Mouse (Mus musculus): ENCODE results near the gene Acoxl. TPM values are rescaled to one million over a fixed set of nuclear protein-coding genes. Genes with fewer than 3 reads are reported as not detected.
A peak's percentile ranks its signal among the peaks of the same experiment; 100 is the strongest.

The Acoxl gene
- polyA plus RNA-seq, 1 experiment from 2014 or later: 0.95 TPM

GRCm38 (mm10) chr2:127978601-127979230, 140.0 kb downstream of the Acoxl start:
- no peaks in the 10 kb centered on the region for H3K27me3 ChIP-seq (ENCODE audit: insufficient read depth, low read length)
- no peak for ATAC-seq (ENCODE audit: low FRiP score, low TSS enrichment)
- H3K27ac ChIP-seq (ENCODE audit: low read length): no peak overlapping the region
- H3K4me3 ChIP-seq (ENCODE audit: low read length): no peak overlapping the region
- H3K4me2 ChIP-seq (replicated peaks; ENCODE audit: low read depth, low read length): no peak overlapping the region
- H3K36me3 ChIP-seq (ENCODE audit: insufficient read depth, low read length): no peaks in the 10 kb centered on the region
- H3K4me1 ChIP-seq (ENCODE audit: insufficient read depth, low read length): no peaks in the 10 kb centered on the region
- WGBS: 88% methylated on average over 7 of the region's 7 CpGs
- H3K9ac ChIP-seq (replicated peaks; ENCODE audit: low read length): no peak overlapping the region
- H3K9me3 ChIP-seq (ENCODE audit: low read length): no peaks in the 10 kb centered on the region

GRCm38 (mm10) chr2:127982610-127983009, 143.9 kb downstream of the Acoxl start:
- H3K4me1 ChIP-seq (ENCODE audit: insufficient read depth, low read length): no peaks in the 10 kb centered on the region
- H3K27me3 ChIP-seq (ENCODE audit: insufficient read depth, low read length): no peaks in the 10 kb centered on the region
- no peaks in the 10 kb centered on the region for H3K9me3 ChIP-seq (ENCODE audit: low read length)
- H3K27ac ChIP-seq (ENCODE audit: low read length): no peak overlapping the region
- no peak overlapping the region for H3K9ac ChIP-seq (replicated peaks; ENCODE audit: low read length)
- no peak overlapping the region for H3K4me2 ChIP-seq (replicated peaks; ENCODE audit: low read depth, low read length)
- H3K4me3 ChIP-seq (ENCODE audit: low read length): no peak overlapping the region
- H3K36me3 ChIP-seq (ENCODE audit: insufficient read depth, low read length): no peaks in the 10 kb centered on the region
- no peak for ATAC-seq (ENCODE audit: low FRiP score, low TSS enrichment)
- WGBS: 86% methylated on average over 3 of the region's 3 CpGs

- Histone ChIP-seq H3K27me3 (ENCODE audit: insufficient read depth, low read length) (no peaks in the 10 kb centered on the region), H3K9me3 (ENCODE audit: low read length) (no peaks in the 10 kb centered on the region), H3K27ac (ENCODE audit: low read length) (no peak overlapping the region), H3K36me3 (ENCODE audit: insufficient read depth, low read length) (no peaks in the 10 kb centered on the region), H3K4me1 (ENCODE audit: insufficient read depth, low read length) (no peaks in the 10 kb centered on the region), H3K4me2 (replicated peaks; ENCODE audit: low read depth, low read length) (no peak overlapping the region), H3K4me3 (ENCODE audit: low read length) (no peak overlapping the region), H3K9ac (replicated peaks; ENCODE audit: low read length) (no peak overlapping the region)
- ATAC-seq (ENCODE audit: low FRiP score, low TSS enrichment): no peak
- WGBS: 72% methylated on average over 4 of the region's 4 CpGs
Observed at GRCm38 (mm10) chr2:127983301-127983700, 144.6 kb downstream of the Acoxl start.

DNA sequence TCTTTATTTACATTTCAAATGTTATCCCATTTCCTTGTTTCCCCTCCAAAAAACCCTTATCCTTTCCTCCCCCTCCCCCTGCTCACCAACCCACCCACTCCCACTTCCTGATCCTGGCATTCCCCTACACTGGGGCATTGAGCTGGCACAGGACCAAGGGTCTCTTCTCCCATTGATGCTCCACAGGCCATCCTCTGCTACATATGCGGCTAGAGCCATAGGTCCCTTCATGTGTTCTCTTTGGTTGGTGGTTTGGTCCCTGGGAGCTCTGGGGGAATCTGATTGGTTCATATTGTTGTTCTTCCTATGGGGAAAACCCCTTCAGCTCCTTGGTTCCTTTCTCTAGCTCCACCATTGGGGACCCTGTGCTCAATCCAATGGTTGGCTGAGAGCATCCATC, 145.3 kb downstream of the Acoxl start:
- no peak overlapping the region for H3K4me3 ChIP-seq (ENCODE audit: low read length)
- no peak for ATAC-seq (ENCODE audit: low FRiP score, low TSS enrichment)
- H3K27ac ChIP-seq (ENCODE audit: low read length): no peak overlapping the region
- H3K9ac ChIP-seq (replicated peaks; ENCODE audit: low read length): no peak overlapping the region
- no peaks in the 10 kb centered on the region for H3K36me3 ChIP-seq (ENCODE audit: insufficient read depth, low read length)
- no peaks in the 10 kb centered on the region for H3K4me1 ChIP-seq (ENCODE audit: insufficient read depth, low read length)
- H3K27me3 ChIP-seq (ENCODE audit: insufficient read depth, low read length): no peaks in the 10 kb centered on the region
- 92% methylated on average over 1 of the region's 1 CpGs for WGBS
- H3K4me2 ChIP-seq (replicated peaks; ENCODE audit: low read depth, low read length): no peak overlapping the region
- no peaks in the 10 kb centered on the region for H3K9me3 ChIP-seq (ENCODE audit: low read length)

- no peaks in the 10 kb centered on the region for H3K4me1 ChIP-seq (ENCODE audit: insufficient read depth, low read length)
- no peaks in the 10 kb centered on the region for H3K27me3 ChIP-seq (ENCODE audit: insufficient read depth, low read length)
- no peak overlapping the region for H3K4me2 ChIP-seq (replicated peaks; ENCODE audit: low read depth, low read length)
- ATAC-seq (ENCODE audit: low FRiP score, low TSS enrichment): no peak
- WGBS: 45% methylated on average over 4 of the region's 4 CpGs
- no peak overlapping the region for H3K4me3 ChIP-seq (ENCODE audit: low read length)
- H3K27ac ChIP-seq (ENCODE audit: low read length): no peak overlapping the region
- H3K9ac ChIP-seq (replicated peaks; ENCODE audit: low read length): no peak overlapping the region
- no peaks in the 10 kb centered on the region for H3K9me3 ChIP-seq (ENCODE audit: low read length)
- H3K36me3 ChIP-seq (ENCODE audit: insufficient read depth, low read length): no peaks in the 10 kb centered on the region
Observed at GRCm38 (mm10) chr2:127987706-127988105, 149.0 kb downstream of the Acoxl start.

DNA sequence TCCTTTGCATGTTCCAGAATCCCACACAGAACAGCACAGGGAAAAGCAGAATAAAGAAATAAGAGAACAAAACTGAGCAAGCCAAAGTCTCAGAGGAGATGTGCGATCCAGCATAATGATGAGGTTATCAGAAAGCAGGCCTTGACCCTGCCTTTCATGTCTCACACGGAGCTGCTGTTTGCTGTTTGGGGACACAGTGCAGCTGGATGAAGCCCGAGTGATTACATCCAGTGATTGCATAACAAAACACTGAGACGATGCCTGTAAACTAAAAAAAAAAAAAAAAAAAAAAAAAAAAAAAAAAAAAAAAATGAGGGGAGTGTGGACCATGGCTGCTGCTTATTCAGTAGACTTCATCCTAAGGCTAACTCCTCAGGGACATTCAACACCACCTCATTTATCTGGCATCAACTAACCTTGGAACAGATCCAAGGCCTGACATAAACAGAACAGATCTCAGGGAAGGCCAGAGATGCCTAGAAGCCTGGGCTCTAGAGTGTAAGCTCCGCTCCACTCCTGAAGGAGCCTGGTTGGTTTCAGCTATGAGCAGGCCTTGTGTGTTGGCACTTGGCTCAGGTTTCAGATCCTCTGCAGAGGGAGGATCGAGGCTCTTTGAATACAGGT, 152.3 kb downstream of the Acoxl start:
- Histone ChIP-seq H3K36me3 (ENCODE audit: insufficient read depth, low read length) (no peaks in the 10 kb centered on the region), H3K27ac (ENCODE audit: low read length) (no peak overlapping the region), H3K4me2 (replicated peaks; ENCODE audit: low read depth, low read length) (no peak overlapping the region), H3K9me3 (ENCODE audit: low read length) (no peaks in the 10 kb centered on the region), H3K27me3 (ENCODE audit: insufficient read depth, low read length) (no peaks in the 10 kb centered on the region), H3K4me1 (ENCODE audit: insufficient read depth, low read length) (no peaks in the 10 kb centered on the region), H3K4me3 (ENCODE audit: low read length) (no peak overlapping the region), H3K9ac (replicated peaks; ENCODE audit: low read length) (no peak overlapping the region)
- peak; percentile 61; the same call in 1 of the 2 replicates for ATAC-seq (ENCODE audit: low FRiP score, low TSS enrichment)
- WGBS: 52% methylated on average over 6 of the region's 6 CpGs

- H3K4me2 ChIP-seq (replicated peaks; ENCODE audit: low read depth, low read length): no peak overlapping the region
- H3K4me1 ChIP-seq (ENCODE audit: insufficient read depth, low read length): no peaks in the 10 kb centered on the region
- H3K4me3 ChIP-seq (ENCODE audit: low read length): no peak overlapping the region
- WGBS: 87% methylated on average over 1 of the region's 1 CpGs
- H3K27ac ChIP-seq (ENCODE audit: low read length): no peak overlapping the region
- no peak overlapping the region for H3K9ac ChIP-seq (replicated peaks; ENCODE audit: low read length)
- no peaks in the 10 kb centered on the region for H3K27me3 ChIP-seq (ENCODE audit: insufficient read depth, low read length)
- no peaks in the 10 kb centered on the region for H3K9me3 ChIP-seq (ENCODE audit: low read length)
- no peaks in the 10 kb centered on the region for H3K36me3 ChIP-seq (ENCODE audit: insufficient read depth, low read length)
- no peak for ATAC-seq (ENCODE audit: low FRiP score, low TSS enrichment)
Observed at GRCm38 (mm10) chr2:127991656-127992055, 153.0 kb downstream of the Acoxl start.

GRCm38 (mm10) chr2:128008662-128009423, 170.2 kb downstream of the Acoxl start:
- ATAC-seq (ENCODE audit: low FRiP score, low TSS enrichment): no peak
- Histone ChIP-seq H3K9ac (replicated peaks; ENCODE audit: low read length) (no peak overlapping the region), H3K36me3 (ENCODE audit: insufficient read depth, low read length) (no peaks in the 10 kb centered on the region), H3K4me2 (replicated peaks; ENCODE audit: low read depth, low read length) (no peak overlapping the region), H3K9me3 (ENCODE audit: low read length) (no peaks in the 10 kb centered on the region), H3K27me3 (ENCODE audit: insufficient read depth, low read length) (no peaks in the 10 kb centered on the region), H3K4me1 (ENCODE audit: insufficient read depth, low read length) (no peaks in the 10 kb centered on the region), H3K4me3 (ENCODE audit: low read length) (no peak overlapping the region), H3K27ac (ENCODE audit: low read length) (no peak overlapping the region)
- WGBS: 85% methylated on average over 17 of the region's 17 CpGs

- no peaks in the 10 kb centered on the region for H3K4me1 ChIP-seq (ENCODE audit: insufficient read depth, low read length)
- H3K4me2 ChIP-seq (replicated peaks; ENCODE audit: low read depth, low read length): no peak overlapping the region
- no peak overlapping the region for H3K9ac ChIP-seq (replicated peaks; ENCODE audit: low read length)
- no peak overlapping the region for H3K27ac ChIP-seq (ENCODE audit: low read length)
- ATAC-seq (ENCODE audit: low FRiP score, low TSS enrichment): no peak
- H3K9me3 ChIP-seq (ENCODE audit: low read length): no peaks in the 10 kb centered on the region
- no peaks in the 10 kb centered on the region for H3K27me3 ChIP-seq (ENCODE audit: insufficient read depth, low read length)
- no peak overlapping the region for H3K4me3 ChIP-seq (ENCODE audit: low read length)
- 65% methylated on average over 2 of the region's 2 CpGs for WGBS
- H3K36me3 ChIP-seq (ENCODE audit: insufficient read depth, low read length): no peaks in the 10 kb centered on the region
Observed at GRCm38 (mm10) chr2:128014613-128015012, 175.9 kb downstream of the Acoxl start.

- 70% methylated on average over 8 of the region's 8 CpGs for WGBS
- no peaks in the 10 kb centered on the region for H3K4me1 ChIP-seq (ENCODE audit: insufficient read depth, low read length)
- H3K27me3 ChIP-seq (ENCODE audit: insufficient read depth, low read length): no peaks in the 10 kb centered on the region
- no peak overlapping the region for H3K4me2 ChIP-seq (replicated peaks; ENCODE audit: low read depth, low read length)
- no peaks in the 10 kb centered on the region for H3K36me3 ChIP-seq (ENCODE audit: insufficient read depth, low read length)
- H3K4me3 ChIP-seq (ENCODE audit: low read length): no peak overlapping the region
- H3K9ac ChIP-seq (replicated peaks; ENCODE audit: low read length): no peak overlapping the region
- ATAC-seq (ENCODE audit: low FRiP score, low TSS enrichment): no peak
- H3K27ac ChIP-seq (ENCODE audit: low read length): no peak overlapping the region
- no peaks in the 10 kb centered on the region for H3K9me3 ChIP-seq (ENCODE audit: low read length)
Observed at GRCm38 (mm10) chr2:128015602-128016001, 176.9 kb downstream of the Acoxl start.
